Mouse (Mus musculus) urinary bladder, adult 2 months (tissue): Measurements from ENCODE around the gene Cln5. TPM values are rescaled to one million over a fixed set of nuclear protein-coding genes. Genes with fewer than 3 reads are reported as not detected.
A peak's percentile ranks its signal among the peaks of the same experiment; 100 is the strongest.

ENCODE experiments used
- DNase-seq: peaks from one replicate; pipeline ENCODE4 v3.0.0; 2022; ENCODE audit warnings: low spot score
- polyA plus RNA-seq: library from polyadenylated mRNA; depleted of rRNA; stranded (reverse); fragments of >200 nt; gene quantifications from 2 replicates; pipeline ENCODE4 v1.2.3, GENCODE M21; 2012

Cln5 gene
- polyA plus RNA-seq, 1 experiment = 23.6 TPM

DNA sequence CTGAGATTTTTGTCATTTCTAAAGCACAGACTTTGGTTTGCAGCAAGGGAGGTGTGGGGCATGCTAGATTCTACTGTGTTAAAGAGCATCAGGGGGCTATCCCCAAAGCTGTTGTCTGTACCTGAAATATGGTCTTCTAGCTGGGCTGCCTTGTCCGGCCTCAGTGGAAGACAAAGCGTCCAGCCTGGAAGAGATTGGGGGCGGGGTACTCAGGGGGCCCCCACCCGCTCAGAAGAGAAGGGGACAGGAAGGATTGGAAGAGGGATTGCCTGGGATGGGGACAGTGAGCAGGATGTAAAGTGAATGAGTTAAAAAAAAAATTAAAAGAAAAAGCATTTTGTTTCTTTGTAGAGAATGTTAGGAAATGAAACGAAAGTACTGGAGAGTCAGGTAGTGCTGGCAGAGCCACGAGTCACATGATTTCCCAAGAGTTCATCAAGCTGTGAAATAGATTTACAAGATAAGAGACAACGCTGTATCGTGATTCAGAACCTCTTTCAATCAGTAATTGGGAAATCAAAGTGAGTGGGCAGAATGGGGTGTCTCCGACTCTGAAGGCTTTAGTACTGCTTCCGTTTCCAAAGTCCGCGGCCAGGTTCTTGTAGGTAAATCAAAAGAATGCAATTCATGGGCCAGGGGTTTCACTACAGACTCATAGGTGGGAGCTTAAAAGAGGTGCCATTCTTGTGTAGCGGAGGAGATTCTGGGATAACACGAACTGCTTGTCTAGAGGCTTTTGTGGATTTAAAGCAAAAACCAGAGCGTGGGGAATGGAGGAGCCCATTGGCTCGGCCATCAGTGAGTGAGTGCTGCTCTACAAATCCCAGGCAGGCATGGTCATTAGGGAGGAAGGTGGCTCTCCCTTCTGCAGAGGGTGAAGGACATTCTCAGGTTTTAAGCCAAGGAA, 8.2 kb downstream of the Cln5 start:
- DNase-seq = no peak

DNA sequence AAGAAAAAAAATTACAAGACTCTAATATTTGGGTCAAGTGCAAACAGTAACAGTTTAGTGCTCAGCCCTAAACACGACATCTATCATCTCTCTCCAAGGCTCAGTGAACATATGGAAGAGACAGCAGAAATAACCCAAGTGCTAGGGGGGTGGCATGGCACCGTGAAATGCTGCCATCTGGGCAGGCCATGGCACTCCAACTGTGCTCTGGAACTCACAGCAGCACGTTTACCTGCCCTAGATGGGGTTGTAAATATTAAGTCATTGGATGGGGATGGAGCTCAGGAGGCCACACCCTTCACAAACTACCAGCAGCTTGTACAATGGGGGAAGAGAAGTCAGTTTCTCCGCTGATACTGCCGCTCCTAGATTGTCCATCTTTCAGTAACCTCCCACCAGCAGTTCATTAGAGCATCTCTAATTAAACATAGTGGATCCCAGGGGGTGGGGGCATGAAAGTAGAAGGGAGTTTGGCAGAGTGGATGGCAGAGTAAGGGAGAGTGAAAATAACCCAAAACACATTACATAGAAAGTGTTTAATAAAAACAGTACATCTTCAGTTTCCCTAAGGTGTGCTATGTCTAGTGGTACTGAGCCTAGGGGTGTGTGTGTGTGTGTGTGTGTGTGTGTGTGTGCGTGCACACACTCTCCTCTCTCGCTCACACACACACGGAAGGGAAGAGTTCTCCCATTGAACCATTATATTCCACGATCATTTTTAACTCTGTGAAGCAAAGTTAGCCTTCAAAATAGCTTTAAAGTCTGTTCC, 9.4 kb downstream of the Cln5 start:
- no peak for DNase-seq

DNA sequence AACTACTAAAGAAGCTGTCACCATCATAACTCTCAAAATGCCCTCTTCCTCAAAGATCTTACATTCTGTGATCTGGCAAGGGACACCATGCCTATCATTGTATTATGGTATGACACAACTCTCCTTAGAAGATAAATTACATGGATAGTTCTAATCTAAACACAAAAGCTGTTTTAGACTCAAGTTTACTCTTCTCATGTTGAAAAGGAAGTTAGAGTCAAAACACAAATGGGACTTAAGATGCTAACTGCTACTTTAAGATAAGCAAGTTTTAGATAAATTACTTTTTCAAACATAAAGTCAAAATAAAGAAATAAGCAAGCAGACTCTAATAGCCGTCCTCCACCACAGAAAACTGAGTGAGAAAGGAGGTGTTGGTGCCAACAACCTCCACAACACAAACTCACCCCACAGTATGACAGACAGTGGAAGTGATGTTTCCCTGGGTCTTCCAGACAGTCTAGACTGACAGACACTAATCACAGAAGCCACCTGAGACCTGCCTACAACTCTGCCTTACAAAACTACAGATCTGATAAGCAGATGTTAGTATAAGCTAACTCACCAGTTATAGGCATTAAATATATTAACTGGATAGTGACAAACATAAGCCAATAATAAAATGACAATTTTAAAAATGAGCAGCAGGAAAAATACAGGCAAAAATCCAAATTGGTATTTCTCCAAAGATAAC, 16.0 kb downstream of the Cln5 start:
- DNase-seq = no peak

DNA sequence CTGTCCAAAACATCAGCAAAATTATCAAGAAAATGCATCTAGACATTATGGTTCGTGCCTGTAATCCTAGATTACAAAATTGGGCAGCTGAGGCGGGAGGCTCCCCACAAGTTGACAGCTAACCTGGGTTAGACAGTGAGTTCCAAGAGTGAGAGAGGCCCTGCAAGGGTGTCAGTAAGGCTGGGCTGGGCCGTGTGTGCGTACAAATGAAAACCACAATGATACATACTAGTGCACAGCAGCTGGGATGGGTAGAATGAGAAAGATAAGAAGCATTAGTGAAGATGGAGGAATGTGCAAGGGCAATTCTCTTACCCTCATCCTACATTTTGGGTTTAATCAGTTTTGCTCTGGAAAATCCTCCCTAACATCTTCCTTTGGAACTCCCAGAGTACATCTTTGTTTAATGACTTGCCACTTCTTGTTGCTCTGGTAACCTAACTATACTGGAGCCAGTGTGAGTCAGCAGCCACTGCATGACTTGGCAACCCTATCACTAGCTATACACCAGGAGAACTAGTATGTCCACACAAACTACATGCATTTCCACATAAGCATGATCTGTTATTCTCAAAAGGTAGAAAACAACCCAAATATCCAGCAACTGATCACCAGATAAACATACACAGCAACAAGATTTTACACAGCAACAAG, 16.8 kb downstream of the Cln5 start:
- DNase-seq = no peak

DNA sequence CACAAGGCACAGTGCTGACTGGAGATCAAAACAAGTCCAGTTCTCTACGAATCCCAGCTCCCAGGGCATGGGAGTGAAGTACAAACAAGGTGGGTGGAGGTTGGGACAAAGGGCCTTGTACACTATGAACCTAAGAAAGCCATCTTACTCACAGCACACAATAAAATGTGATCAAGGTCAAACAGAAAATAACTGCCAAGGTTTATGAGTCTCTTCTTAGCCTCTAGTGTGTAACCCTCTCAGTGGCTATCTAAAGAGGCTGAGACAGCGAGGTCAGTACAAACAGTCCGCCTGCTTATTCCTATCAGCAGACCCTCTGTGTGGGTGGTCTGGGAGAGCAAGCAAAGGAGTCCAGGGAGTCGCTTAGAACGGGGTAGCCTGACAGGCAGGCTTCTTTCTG, 17.8 kb downstream of the Cln5 start:
- no peak for DNase-seq

DNA sequence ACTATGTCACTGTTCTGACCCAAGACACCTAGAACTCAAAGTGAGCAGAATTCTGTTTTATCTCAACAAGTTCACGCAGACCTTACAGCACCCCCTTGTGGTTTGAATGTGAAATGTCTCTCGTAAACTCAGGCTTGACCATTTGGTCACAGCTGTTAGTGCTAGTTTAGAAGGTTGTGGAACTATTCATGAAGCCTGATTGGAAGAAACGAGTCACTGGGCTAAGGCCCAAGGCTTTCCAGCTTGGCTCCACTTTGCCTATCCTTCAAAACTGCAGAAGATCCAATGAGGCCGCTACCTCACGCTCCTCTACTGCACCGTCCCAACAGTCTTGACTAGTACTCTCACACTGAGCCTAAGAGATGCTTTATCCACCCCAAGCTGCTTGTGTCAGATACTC, 18.6 kb downstream of the Cln5 start:
- no peak for DNase-seq

DNA sequence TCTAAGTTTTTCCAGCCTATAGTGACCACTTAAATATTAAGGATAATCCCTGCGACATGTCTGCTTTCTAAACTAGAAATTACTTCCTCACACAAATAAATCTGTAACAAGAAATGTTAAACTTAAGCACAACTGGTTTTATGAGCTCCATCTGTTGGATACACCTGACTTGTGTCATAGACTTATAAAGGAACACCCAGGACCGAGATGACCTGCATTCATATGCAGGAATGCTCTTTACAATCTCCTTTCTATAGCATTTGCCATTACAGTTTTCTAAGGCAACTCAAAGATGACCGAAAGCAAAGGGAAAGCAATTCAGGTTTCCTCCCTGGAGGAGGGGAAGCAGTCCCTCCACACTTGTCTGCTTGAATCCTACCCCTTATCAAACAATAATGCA, 23.2 kb downstream of the Cln5 start:
- no peak for DNase-seq

DNA sequence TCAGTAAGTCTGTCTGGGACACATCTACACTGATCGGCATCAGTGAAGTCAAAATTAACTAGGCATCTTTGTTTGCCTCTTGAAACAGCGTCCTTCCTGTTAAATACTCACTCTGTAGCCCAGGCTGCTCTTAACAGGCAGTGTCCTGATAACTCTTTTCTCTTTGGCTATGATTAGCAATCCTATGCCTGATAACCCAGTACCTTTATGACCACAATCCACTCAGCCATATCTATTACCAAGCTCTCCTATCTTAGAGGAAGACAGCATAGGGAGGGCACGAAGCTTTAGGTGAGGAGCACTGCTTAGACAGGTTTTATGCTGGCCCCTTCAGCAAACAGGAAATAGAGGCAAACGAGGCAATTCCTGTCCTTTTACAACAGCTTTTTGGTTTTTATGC, 23.7 kb downstream of the Cln5 start:
- DNase-seq = no peak

DNA sequence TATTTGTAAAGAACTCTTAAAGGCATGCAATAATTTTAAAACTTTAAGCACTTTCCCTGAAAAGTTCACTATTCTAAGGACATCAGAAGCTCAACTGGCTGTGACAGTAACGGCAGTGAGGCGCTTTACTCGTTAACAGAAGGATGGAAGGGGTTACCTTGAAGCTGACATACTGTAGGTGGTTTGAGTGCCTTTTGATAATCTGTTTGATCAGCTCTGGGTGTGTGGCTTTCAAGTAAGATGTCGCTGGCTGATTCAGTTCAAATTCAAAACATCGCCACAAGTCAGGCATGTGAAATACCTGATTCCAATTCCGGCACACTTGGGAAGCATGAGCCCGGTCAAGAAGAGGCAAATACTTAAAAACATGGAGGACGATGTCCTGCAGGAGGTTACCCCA, 25.0 kb downstream of the Cln5 start:
- no peak for DNase-seq

DNA sequence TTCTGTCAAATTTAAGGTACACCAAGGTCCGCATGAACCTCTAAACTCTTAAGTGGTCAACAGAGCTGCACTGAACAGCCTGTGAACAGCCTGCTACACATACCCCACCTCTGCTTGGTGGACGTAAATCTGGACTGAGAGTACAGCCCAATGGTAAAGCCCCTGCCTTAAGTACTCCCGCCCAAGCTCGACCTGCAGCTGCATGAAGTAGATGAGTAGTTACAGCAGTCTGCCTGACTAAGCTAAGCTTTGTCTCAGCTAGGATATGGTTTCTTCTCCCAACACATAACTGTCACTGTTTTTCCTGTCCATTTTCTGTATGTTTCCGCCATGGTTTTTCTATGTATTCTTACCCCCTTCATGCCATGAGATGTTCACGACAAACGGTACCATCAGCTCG, 25.8 kb downstream of the Cln5 start:
- DNase-seq = no peak

DNA sequence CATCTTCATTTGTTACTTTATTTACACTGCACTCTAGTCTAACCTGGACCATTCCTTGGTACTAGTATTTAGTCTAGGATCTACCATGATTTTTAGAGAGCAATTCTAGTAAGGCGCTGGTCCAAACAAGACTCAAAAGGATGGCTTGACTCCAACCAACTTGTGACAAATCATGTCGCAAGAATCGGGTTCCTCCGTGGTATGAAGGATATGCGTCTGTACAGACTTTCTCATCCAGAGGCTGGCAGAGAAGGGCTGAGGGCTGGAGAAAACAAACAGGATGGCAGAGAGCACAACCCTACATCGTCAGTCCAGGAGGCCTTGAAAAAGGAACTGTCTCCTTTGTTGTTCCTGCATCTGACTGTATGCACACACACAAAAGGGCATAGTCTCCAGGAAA, 26.6 kb downstream of the Cln5 start:
- no peak for DNase-seq

DNA sequence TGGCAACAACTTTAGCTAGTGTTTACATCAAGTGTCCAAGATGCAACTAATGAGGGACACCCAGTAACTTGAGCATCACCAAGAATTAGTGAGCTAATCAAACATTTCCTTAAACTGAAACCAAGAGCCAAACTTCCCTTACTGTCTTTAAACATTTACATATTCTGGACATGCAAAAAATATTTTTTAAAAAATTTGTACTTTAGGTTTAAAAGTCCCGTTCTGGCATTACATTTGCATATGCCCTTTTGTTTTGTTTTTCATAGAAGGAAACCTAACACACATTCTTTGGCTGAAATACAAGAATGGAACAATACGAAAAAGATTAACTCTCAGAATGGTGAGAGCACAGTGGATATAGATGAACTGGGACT, 28.2 kb downstream of the Cln5 start:
- no peak for DNase-seq

DNA sequence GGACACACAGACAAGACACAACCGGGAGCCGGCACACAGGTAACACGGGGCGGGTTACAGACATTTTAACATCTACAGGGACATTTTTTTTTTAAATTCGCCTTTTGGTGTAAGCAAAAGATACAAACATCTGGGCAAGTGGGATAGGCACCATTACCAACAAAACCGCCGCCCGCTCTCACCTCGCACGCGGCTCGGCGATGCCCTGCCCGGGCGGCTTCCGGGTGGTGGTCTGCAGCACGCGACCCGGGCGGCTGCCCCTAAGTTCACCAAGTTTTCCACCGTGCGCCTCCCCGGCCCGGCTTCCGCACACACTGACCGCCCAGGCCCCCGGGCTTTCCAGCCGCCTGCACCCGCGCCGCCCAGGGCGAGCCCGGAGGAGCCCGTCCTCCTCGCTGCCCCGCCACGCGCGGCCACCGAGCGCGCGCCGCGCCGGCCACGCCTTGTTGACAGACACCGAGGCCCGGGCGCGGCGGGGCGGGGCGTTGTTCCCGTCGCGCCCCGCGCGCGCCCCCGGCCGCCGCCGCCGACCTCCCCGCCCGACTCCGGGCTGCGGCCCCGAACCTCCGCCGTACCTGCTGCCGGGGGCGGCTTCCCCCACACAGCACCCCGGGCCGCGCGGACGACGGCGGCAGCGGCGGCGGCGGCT, 28.7 kb downstream of the Cln5 start:
- DNase-seq = no peak

DNA sequence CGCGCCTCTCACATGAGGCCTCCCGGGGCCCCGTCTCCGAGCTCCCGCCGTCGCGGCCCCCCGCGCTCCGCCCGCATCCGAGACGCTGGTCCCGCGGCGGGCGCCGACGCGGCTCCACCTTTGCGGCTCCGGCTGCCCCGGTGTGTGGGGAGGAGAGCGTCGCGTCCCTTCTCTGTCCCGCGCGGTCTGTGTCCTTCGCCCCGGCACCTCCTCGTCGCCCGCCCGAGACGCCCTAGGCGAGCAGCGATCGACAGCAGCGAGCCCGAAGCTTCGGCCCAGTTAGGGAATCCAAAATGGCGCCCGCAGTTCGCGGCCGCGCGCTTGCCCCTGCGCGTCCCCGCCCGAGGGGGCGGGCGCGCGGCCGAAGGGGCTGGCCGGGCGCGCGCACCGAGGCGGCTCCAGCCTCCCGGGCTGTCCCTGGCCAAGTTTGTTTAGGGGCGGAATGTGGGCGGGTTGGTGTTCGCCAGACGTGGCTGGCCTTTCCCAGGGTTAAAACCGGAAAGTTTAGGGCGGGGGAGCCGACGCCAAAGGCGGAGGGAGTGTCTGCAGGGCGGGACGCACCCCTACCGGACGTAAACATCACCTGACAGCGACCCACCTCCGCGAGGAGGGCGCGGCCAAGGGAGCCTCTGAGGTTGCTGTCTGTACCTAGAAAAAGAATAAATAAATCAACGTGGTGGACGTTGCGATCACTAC, 29.4 kb downstream of the Cln5 start, which contains the start of gene Fbxl3:
Fbxl3 (minus strand) TSS at position 329 of the 696 bp plus-strand sequence.
- peak; percentile 84 for DNase-seq

DNA sequence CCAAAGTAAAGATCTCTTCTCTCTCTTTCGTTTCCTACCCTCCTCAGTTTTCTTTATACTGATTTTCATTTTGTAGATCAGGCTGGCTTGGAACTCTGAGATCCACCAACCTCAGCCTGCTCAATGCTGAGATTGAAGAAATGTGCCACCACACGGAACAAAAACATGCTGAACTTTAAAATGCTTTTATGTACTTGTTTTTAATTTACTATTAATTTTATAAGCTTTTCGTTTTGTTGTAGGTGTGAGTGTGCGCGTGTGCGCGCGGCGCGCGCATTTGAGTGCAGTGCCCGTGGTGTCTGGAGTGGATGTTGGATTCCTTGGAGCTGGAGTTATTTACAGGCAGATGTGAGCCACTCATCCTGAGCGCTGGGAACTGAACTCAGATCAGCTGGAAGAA, 30.3 kb downstream of the Cln5 start:
- no peak for DNase-seq

DNA sequence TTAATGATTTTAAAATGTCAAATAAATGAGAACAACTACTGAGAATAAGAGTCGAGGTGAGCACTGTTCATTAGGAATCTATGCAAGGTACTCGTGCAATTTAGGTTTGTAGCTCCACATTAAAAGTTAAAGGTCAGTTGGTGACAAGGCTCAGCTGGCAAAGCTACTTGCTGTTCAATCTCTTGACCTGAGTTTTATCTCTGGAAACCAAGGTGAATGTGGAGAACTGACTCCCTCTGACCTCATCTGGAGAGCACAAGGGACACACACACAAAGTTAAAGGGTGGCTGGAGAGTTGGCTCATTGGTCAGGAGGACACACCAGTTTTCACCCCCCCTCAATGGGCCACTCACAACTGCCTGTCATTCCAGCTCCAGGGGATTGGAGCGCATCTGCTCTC, 31.2 kb downstream of the Cln5 start:
- DNase-seq = no peak

DNA sequence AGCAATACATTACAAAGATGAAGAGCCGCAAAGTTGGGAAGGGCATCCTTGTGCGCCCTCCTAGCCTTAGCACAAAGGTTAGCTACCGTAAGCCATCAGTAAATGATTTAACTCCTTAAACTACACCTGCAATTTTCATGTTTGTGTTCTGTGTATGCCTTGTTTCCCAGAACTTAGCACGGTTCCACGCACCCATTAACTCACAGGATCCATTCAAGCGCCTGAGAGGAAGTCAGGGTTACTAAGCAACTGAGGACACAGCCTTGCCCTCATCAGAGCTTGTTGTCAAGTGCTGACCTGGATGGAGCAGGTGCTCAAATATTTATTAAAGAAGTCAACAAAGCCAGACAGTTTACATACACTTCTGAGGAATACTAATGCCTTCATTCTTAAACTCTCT, 32.2 kb downstream of the Cln5 start:
- DNase-seq = no peak

DNA sequence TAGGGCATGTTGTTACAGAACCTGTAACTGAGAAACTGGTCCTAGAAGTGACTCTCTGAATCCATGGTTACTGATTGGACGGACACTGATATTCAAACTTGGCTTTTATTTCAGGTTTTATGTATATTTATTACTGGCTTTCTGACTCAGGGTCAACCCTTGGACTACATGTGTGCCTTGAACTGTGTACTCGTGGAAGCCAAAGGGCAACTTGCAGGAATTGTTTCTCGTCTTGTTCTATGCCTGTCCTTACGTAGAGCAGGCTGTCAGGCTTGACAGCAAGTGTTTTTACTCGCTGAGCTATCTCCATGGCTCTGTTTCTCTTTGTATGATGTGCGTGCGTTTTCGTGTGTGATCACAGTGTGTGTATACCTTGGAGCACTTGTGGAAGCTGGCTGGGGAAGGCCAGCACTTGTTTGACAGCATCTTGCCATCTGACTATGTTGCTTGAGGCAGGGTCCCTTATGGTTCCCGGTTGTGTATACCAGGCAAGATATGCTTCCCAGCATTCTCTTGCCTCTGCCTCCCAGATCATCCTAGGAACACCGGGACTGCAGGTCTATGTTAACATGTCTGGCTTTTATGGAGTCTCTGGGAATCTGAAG, 32.8 kb downstream of the Cln5 start:
- no peak for DNase-seq

DNA sequence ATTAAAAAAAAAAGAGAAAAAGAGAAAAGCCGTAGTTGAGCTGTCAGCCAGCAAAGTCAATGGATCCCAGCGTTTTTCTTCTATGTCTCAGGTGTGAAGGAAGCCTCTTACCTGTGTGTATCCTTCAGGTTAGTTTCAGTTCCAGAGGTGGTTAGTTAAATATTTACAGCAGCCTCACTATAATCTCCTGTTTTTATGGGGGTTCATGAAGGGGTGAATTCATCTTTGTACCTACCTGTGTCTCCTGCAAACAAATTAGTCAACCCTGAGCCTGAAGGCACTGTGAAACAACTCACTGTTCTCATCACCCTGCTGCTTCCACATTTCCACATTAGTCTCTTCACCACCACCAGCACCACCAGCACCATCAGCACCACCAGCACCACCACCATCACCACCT, 36.3 kb downstream of the Cln5 start:
- no peak for DNase-seq

DNA sequence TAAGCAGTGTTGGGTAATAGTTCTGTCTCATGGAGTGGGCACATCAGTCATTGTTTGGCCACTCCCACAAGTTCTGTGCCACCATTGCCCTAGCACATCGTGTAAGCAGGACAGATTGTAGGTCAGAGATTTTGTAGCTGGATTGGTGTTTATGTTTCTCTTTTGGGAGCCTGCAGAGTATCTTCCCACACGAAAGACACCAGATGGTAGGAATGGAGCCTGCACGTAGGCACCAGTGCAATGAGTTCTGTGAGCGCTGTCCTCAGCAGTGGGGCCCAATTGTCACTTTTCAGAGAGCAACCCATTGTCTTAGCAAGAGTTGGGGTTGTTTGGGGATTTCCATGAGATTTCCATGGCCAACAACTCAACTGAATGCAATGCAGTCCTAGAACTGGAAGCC, 40.0 kb downstream of the Cln5 start:
- no peak for DNase-seq
